Mouse (Mus musculus) testis, postnatal 14 days (tissue): ENCODE data around the gene Rsph3b.

Experiments used
- DNase-seq: peaks from one replicate; pipeline ENCODE4 v3.0.0; 2021; ENCODE audit warnings: low spot score

The Rsph3b gene

DNA sequence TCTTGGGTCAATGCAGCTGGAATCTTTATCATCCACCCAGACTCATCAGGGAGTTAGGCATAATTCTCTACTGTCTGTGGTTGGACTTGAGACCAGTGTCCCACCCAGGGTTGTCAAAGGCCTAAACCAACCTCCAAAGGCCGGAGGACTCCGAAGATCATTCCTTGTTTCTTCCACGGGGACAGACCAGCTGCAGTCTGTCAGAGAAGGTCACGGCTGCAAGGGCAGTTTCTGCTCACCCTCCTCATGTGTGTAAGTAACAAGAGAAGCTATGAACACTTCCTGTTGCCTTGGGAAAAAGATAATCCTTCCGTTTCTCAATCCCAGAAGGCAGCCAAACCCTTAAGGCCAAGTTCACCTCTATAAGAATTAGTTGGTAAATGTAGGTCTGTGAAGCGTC lies 85.0 kb downstream of the Rsph3b start:
- DNase-seq = no peak

DNA sequence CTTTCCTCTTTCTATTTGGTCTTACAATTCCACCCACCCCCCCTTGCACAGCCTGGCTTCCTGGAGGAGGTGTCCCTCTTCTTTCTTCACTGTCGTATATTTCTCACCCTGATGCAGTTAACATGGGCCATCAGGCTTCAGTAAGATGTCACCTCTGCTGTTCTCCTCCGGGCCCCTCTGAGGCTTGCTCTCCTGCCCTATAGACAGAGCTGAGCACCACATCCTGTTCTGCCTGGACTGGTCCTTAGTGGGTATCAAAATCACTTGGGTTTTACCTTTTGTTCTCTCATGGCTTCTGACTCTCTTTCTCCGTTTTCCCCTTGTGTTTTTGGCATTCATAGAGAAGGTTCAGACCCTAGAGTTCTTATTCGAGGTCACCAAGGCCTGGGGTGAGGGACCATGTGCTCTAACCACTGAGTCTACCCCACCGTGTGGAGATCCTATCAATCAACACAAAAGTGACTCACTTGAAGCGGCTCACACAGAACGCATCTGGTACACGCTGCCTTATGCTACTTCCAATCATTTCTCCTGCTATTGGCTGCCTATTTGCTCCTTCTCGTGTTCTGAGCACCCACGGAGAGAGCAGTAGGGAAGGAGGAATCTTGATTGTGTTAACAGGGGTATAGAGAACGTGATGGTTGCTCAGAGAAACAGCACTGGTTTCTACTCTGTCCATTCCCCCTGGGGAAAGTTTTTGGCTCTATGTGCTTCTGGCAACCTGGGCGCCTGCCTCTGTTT lies 86.3 kb downstream of the Rsph3b start:
- DNase-seq = no peak

DNA sequence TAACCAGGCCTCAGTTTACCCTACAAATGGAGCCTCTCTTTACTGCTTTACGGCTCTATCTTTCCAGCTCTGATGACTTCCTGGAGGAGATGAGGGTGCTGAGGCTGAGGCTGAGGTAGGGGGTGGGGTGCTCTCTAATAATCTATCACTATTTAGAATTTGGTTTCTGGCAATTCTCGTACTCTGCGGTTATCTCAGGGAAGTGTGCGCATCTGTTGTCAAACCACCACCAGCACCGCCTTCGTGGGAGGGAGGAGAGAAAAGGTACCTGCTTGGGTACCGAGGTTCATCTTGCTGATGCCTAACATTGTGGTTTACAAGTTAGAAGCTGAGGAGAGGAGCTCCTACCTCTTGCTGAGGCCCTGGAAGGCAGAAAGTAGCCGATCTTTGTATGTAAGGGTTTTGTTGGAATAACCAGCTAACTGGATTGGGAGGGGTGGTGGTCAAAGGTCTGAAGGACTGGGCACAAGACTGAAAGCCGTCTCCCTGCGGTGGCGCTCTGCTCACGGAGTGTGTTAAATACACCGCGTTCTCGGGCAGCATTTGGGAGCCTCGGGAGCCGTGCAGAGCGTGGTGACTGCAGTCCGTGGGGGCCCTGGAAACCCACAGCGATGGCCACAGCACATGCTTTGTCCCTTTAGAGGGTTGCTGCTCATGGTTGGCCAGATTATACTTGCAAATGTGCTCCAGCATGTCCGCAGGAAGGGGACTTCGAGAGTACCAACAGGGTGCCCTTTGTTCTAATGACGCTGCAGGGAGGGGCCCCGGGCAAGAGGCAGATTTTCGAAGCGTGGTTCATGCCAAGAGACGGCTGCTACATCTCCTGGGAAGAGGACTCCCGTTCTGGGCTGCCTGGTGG lies 87.1 kb downstream of the Rsph3b start:
- peak; percentile 32 for DNase-seq

DNA sequence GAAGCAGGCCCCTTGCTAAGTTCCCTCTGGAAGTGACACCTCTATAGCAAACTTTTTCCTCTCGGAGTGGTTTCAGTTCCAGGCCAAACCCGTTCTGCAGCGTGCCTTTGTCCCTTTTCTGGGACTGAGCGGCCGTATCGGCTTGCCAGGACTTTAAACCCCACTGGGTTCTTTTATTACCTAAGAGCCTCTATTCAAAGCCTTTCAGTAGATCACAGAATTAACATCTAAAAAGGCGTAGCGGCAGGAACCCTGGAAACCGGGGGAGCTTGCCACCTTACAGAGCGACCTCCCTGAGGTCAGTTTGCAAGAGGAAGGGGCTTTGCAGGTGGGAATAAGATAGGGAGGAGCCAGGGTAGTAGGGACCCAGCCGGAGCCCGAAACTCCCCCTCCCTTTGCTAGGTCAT lies 88.0 kb downstream of the Rsph3b start:
- no peak for DNase-seq

DNA sequence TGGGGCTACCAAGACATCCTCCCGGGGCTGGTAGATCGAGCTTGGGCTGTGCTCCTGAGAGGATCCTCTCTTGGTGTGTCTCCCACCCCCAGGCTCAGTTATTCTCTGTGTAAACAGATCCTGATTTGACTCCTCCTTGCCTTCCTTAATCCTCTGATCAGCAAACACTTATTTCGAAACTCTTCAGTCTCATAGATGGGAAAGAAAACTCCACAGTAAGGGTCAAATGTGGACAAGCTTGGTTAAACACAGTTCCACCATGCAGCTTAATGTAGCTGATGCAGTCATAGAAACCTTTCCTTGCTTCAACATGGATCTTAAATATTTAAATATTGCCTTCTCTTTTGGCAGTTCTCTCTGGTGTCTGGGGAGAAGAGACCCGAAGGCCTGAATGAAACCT lies 88.4 kb downstream of the Rsph3b start:
- DNase-seq = no peak
